Mouse (Mus musculus) small intestine, adult 2 months (tissue): ENCODE results near the gene Itgb1bp2.

Experiments used
- CTCF ChIP-seq: fragments of 200-500 bp; IDR thresholded peaks from 2 replicates; pipeline ENCODE4 v1.5.1; 2012; ENCODE audit warnings: low read depth, mild to moderate bottlenecking, control low read depth, inconsistent platforms, low read length, moderate library complexity, mixed read lengths; ENCODE audit not compliant: insufficient replicate concordance, insufficient read length; ENCODE audit errors: extremely low read depth
- POLR2A ChIP-seq: fragments of 200-500 bp; IDR thresholded peaks from 2 replicates; pipeline ENCODE4 v1.6.1; 2012; ENCODE audit warnings: low read depth, mild to moderate bottlenecking, control low read depth, inconsistent platforms, low read length, moderate library complexity

- TF ChIP-seq CTCF (no peak), POLR2A (no peak)
Measured at GRCm38 (mm10) chrX:101429976-101430375, 18.9 kb upstream of the Itgb1bp2 start.
